Mouse (Mus musculus): ENCODE measurements around the gene Tenm2. TPM values are rescaled to one million over a fixed set of nuclear protein-coding genes. Genes with fewer than 3 reads are reported as not detected.

Tenm2 gene
- polyA plus RNA-seq, 1 experiment from 2014 or later = 5.6 TPM

DNA sequence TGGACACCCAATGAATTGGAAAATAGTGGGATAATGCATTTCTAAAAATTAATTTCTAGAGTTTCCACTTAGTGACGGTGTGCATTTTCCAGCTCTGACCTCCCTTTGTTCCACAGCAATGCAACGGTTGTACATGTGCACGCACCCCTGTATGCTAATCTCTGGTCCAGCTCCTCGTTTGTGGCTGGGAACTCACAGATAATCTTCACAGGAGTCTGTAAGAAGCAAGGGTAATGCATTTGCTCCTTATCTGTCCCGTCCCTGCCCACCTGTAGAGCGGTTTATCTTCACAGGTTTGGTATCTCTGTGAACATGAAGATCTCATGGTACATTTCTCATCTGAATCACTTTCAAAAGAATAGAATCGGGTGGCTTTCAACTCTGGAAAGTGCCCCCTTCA lies 955.2 kb downstream of the Tenm2 start:
- H3K27ac ChIP-seq = no peak overlapping the region

DNA sequence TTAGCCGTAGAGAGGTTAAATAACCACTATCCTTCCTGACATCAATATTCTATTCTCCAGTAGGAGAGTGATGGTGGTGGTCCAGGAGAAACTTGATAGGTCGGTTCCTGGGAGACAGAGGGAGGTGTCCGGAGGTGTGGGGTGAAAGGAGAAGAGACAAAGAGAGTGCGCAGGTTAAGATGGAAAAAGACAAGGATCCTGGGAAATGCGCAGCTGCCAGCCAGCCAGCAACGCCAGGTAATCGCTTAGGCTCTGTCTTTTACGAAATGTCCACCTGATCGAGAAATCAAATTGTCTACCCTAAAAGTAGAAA lies 957.9 kb downstream of the Tenm2 start:
- H3K4me1 ChIP-seq = peaks cover 15% of the 10 kb centered on the region
- H3K9ac ChIP-seq = no peak overlapping the region
- H3K27ac ChIP-seq = no peak overlapping the region
- ATAC-seq (ENCODE audit: insufficient number of reproducible peaks, low FRiP score, low TSS enrichment, low read depth) = no peak
- H3K4me3 ChIP-seq = no peak overlapping the region
- no peak overlapping the region for H3K4me2 ChIP-seq
- H3K9me3 ChIP-seq = no peaks in the 10 kb centered on the region
- H3K27me3 ChIP-seq = no peaks in the 10 kb centered on the region
- no peaks in the 10 kb centered on the region for H3K36me3 ChIP-seq
- 60% methylated on average over 9 of the region's 9 CpGs for WGBS

More for the DNA sequence above, 955.2 kb downstream of the Tenm2 start:
- ATAC-seq (ENCODE audit: insufficient number of reproducible peaks, low FRiP score, low TSS enrichment, low read depth) = no peak
- no peak overlapping the region for H3K9ac ChIP-seq
- no peak overlapping the region for H3K4me3 ChIP-seq
- no peaks in the 10 kb centered on the region for H3K27me3 ChIP-seq
- WGBS = 83% methylated on average over 7 of the region's 7 CpGs
- no peaks in the 10 kb centered on the region for H3K36me3 ChIP-seq
- peaks cover 15% of the 10 kb centered on the region for H3K4me1 ChIP-seq
- no peak overlapping the region for H3K4me2 ChIP-seq
- H3K9me3 ChIP-seq = no peaks in the 10 kb centered on the region

DNA sequence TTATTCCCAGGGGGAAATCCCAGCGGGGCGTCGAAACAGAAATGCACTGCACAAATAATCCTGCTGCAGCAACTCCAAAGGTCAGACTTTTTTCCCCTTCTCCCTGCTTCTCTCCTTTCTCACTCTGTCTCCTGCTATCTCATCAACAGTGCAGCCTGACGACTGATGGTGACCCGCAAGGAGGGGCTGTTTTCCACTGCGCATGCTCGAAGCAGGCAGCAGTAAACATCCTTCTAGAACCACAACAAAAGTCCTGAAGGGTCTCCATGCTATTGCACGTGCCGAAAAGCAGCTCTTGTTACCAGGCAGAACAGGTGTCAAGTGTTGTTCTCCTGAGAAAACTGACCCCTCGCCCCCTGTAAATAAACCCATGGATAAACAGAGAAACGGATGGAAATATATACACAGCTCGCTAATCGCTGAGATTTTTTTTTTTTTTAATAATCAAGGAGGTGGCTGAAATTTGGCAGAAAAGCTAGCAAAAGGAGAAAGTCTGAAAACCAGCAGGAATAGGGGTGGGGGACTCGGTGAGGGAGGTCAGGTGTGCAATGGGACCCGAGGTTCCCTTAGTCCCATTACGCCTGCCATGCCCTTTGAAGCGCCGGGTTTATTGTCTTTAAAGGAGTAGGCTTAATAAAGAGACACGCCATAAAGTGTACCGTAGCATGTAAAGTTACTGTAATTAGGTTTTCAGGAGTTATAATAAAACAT lies 958.4 kb downstream of the Tenm2 start:
- no peak overlapping the region for H3K9ac ChIP-seq
- H3K9me3 ChIP-seq = no peaks in the 10 kb centered on the region
- H3K4me1 ChIP-seq = peaks cover 15% of the 10 kb centered on the region
- ATAC-seq (ENCODE audit: insufficient number of reproducible peaks, low FRiP score, low TSS enrichment, low read depth) = no peak
- peak overlapping the region; percentile 37 for H3K4me2 ChIP-seq
- no peaks in the 10 kb centered on the region for H3K36me3 ChIP-seq
- WGBS = 36% methylated on average over 20 of the region's 20 CpGs
- H3K27me3 ChIP-seq = no peaks in the 10 kb centered on the region
- H3K4me3 ChIP-seq = peak overlapping the region; percentile 23
- no peak overlapping the region for H3K27ac ChIP-seq

DNA sequence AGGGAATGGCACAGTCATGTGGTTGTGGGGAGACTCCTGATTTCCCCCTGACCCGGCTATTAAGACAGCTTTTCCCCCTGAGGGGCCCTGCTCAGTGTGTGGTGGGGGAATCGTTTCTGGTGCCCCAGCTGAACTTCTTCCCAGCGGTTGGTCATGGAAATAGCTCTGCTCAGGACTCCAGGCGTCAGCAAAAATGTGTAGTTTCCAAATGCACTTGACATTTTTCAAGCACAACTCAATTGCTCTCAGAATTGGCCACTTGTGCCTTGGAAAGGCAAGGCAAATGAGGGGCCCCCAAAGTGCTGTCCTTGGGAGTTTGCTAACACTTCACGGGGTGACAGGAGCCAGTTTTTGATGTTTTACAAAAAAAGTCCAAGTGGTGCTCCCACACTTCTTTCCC lies 959.7 kb downstream of the Tenm2 start:
- H3K27me3 ChIP-seq = no peaks in the 10 kb centered on the region
- no peak overlapping the region for H3K9ac ChIP-seq
- H3K4me3 ChIP-seq = no peak overlapping the region
- H3K27ac ChIP-seq = no peak overlapping the region
- peaks cover 18% of the 10 kb centered on the region for H3K4me1 ChIP-seq
- WGBS = 21% methylated on average over 5 of the region's 5 CpGs
- ATAC-seq (ENCODE audit: insufficient number of reproducible peaks, low FRiP score, low TSS enrichment, low read depth) = no peak
- H3K4me2 ChIP-seq = no peak overlapping the region
- no peaks in the 10 kb centered on the region for H3K36me3 ChIP-seq
- no peaks in the 10 kb centered on the region for H3K9me3 ChIP-seq

DNA sequence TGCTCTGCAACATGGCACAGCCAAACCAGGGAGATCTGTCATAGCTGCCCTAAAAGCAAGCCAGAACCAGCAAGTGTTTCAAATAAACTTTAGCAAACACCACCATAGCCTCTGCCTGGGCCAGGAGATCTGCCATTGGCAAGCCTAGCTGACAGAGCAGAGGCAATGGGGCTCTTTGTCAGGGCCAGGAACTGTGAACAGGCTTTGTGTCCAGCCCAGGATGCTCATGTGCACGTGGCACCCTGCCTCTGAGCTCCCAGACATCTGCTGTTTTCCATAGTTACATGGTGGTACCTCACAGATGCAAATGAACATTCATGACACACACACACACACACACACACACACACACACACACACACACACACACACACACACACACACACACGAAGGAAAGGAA lies 963.6 kb downstream of the Tenm2 start:
- ATAC-seq (ENCODE audit: insufficient number of reproducible peaks, low FRiP score, low TSS enrichment, low read depth) = no peak
- no peak overlapping the region for H3K4me3 ChIP-seq
- peaks cover 19% of the 10 kb centered on the region for H3K4me1 ChIP-seq
- no peaks in the 10 kb centered on the region for H3K9me3 ChIP-seq
- H3K27me3 ChIP-seq = no peaks in the 10 kb centered on the region
- 48% methylated on average over 2 of the region's 2 CpGs for WGBS
- H3K9ac ChIP-seq = no peak overlapping the region
- H3K27ac ChIP-seq = no peak overlapping the region
- H3K4me2 ChIP-seq = no peak overlapping the region
- H3K36me3 ChIP-seq = no peaks in the 10 kb centered on the region

DNA sequence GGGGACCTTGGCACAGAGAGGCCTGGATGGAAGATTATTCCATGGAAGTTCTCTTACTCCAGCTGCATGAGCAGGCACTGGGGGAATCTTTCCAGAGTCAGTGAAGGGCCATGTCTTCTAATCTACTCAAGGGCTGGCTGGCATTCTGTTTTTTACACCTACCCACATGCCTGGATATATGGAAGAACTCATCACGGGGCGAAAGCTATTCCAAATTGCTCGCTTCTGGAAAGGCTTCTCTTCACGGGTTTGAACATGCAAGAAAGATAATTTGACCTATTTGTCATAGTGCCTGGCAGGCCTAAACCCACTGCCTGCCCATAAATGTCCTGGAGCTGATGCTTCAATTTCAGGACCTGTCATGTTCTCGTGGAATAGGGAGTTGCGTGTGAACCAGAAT lies 965.8 kb downstream of the Tenm2 start:
- 65% methylated on average over 6 of the region's 6 CpGs for WGBS
- no peak overlapping the region for H3K9ac ChIP-seq
- ATAC-seq (ENCODE audit: insufficient number of reproducible peaks, low FRiP score, low TSS enrichment, low read depth) = no peak
- no peak overlapping the region for H3K4me3 ChIP-seq
- H3K4me1 ChIP-seq = peaks cover 10% of the 10 kb centered on the region
- no peak overlapping the region for H3K27ac ChIP-seq
- H3K9me3 ChIP-seq = no peaks in the 10 kb centered on the region
- H3K27me3 ChIP-seq = no peaks in the 10 kb centered on the region
- no peaks in the 10 kb centered on the region for H3K36me3 ChIP-seq
- H3K4me2 ChIP-seq = no peak overlapping the region

GRCm38 (mm10) chr11:36264776-36265466 lies 970.8 kb downstream of the Tenm2 start:
- H3K27ac ChIP-seq = 0 out of 2 replicates have a peak overlapping the region, but pooled peaks have one; percentile 9
- 59% methylated on average over 17 of the region's 17 CpGs for WGBS
- no peak for ATAC-seq (ENCODE audit: insufficient number of reproducible peaks, low FRiP score, low TSS enrichment, low read depth)

DNA sequence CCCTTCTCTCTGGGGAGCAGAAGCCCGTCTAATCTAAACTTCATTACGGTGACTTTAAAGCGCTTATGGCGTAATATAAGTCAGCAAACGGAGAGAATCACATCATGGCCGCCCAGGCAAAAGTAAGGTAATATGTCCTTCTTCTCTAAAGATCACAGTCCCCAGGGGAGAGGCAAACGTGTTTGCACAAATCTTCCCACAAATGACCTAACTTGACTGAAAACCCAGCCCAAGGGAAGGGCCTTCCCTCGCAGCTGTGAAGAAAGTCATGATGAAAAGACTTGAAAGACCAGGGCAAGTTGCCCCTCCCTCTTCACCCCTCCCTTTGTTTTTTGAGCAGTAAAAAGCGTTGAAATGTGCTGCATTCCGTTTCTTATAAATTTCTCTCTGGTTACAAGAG lies 971.9 kb downstream of the Tenm2 start:
- no peaks in the 10 kb centered on the region for H3K27me3 ChIP-seq
- no peak overlapping the region for H3K9ac ChIP-seq
- H3K4me2 ChIP-seq = no peak overlapping the region
- no peak for ATAC-seq (ENCODE audit: insufficient number of reproducible peaks, low FRiP score, low TSS enrichment, low read depth)
- peaks cover 16% of the 10 kb centered on the region; the same call in 1 of the 2 replicates for H3K4me1 ChIP-seq
- no peaks in the 10 kb centered on the region for H3K36me3 ChIP-seq
- 25% methylated on average over 10 of the region's 10 CpGs for WGBS
- no peak overlapping the region for H3K27ac ChIP-seq
- no peak overlapping the region for H3K4me3 ChIP-seq
- H3K9me3 ChIP-seq = no peaks in the 10 kb centered on the region

More at GRCm38 (mm10) chr11:36264776-36265466, 970.8 kb downstream of the Tenm2 start:
- H3K4me2 ChIP-seq = no peak overlapping the region
- H3K4me3 ChIP-seq = no peak overlapping the region
- H3K4me1 ChIP-seq = peaks cover 14% of the 10 kb centered on the region; the same call in 1 of the 2 replicates
- H3K36me3 ChIP-seq = no peaks in the 10 kb centered on the region
- H3K9me3 ChIP-seq = no peaks in the 10 kb centered on the region
- H3K27me3 ChIP-seq = no peaks in the 10 kb centered on the region
- H3K9ac ChIP-seq = no peak overlapping the region

DNA sequence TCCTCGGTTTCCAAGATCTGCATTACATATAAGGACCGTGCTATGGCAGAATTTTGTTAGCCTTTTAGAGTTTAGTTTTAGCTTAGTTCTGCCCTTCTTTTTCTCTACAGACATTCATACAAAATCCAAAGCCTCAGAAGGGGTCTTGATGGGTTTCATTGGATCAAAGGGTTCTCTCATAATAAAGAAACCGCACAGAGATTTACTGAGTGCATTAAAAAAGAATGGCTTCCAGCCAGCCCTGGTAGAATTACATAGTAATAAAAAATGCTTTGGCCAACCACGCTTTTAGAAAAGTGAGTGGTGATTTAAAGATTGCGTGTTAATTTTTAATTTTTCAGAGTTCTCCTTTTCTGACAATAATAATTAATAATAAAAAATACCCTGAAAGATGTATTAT lies 978.6 kb downstream of the Tenm2 start:
- no peak overlapping the region for H3K27ac ChIP-seq
- H3K27me3 ChIP-seq = no peaks in the 10 kb centered on the region
- H3K4me2 ChIP-seq = no peak overlapping the region
- H3K4me3 ChIP-seq = no peak overlapping the region
- no peak overlapping the region for H3K9ac ChIP-seq
- no peaks in the 10 kb centered on the region for H3K9me3 ChIP-seq
- ATAC-seq (ENCODE audit: insufficient number of reproducible peaks, low FRiP score, low TSS enrichment, low read depth) = no peak
- H3K36me3 ChIP-seq = no peaks in the 10 kb centered on the region
- H3K4me1 ChIP-seq = peaks cover 13% of the 10 kb centered on the region
- WGBS = 16% methylated on average over 5 of the region's 5 CpGs

DNA sequence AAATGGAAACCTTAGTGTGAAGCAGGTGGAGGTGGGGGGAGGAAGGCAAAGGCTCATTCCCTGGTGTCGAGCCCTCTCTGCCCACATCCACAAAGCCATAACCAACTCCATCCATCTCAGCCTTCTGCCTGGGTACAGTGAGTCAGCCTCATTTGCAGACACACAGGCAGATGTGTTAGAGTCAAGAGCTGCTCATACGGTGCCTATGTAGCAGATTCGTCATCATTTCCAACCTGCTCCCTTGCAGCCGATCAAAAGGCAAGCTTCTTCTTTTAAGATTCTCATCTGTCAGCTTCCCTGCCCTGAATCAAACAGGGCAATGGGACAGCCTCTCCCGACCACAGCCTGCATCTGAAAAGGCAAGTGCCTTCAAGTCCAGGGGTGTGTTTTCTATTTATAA lies 979.0 kb downstream of the Tenm2 start:
- H3K27me3 ChIP-seq = no peaks in the 10 kb centered on the region
- no peaks in the 10 kb centered on the region for H3K9me3 ChIP-seq
- H3K36me3 ChIP-seq = no peaks in the 10 kb centered on the region
- H3K9ac ChIP-seq = no peak overlapping the region
- H3K27ac ChIP-seq = no peak overlapping the region
- no peak overlapping the region for H3K4me3 ChIP-seq
- no peak for ATAC-seq (ENCODE audit: insufficient number of reproducible peaks, low FRiP score, low TSS enrichment, low read depth)
- H3K4me1 ChIP-seq = peaks cover 13% of the 10 kb centered on the region
- WGBS = 29% methylated on average over 5 of the region's 5 CpGs
- H3K4me2 ChIP-seq = no peak overlapping the region

GRCm38 (mm10) chr11:36254019-36254418 lies 981.7 kb downstream of the Tenm2 start:
- Histone ChIP-seq H3K9ac (no peak overlapping the region), H3K27me3 (no peaks in the 10 kb centered on the region), H3K9me3 (no peaks in the 10 kb centered on the region), H3K36me3 (no peaks in the 10 kb centered on the region), H3K27ac (no peak overlapping the region), H3K4me2 (no peak overlapping the region), H3K4me1 (peaks cover 12% of the 10 kb centered on the region), H3K4me3 (no peak overlapping the region)
- no peak for ATAC-seq (ENCODE audit: insufficient number of reproducible peaks, low FRiP score, low TSS enrichment, low read depth)
- WGBS = 88% methylated on average over 2 of the region's 2 CpGs

DNA sequence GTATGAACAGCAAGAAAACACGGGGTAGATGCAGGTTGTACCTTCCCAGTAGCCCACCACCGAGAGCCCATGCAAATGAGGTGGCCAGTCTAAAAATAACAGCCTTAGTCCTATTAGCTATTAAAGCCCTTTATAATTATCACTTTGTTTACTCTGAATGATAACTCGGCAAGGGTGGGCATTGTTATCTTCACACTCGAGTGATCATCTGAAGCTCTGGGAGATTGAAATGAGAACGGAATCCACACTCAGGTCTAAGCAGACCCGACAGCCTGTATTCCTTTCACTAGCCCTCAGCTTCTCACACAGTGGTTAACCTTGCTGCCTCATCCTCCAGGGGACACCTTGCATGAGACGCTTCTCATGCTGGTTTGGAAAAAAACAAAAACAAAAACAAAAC lies 985.7 kb downstream of the Tenm2 start:
- Histone ChIP-seq H3K9me3 (no peaks in the 10 kb centered on the region), H3K27ac (no peak overlapping the region), H3K9ac (no peak overlapping the region), H3K4me2 (no peak overlapping the region), H3K4me3 (no peak overlapping the region), H3K27me3 (no peaks in the 10 kb centered on the region), H3K4me1 (0 out of 2 replicates have a peak, but pooled peaks cover 3% of the 10 kb centered on the region), H3K36me3 (no peaks in the 10 kb centered on the region)
- ATAC-seq (ENCODE audit: insufficient number of reproducible peaks, low FRiP score, low TSS enrichment, low read depth) = no peak
- 77% methylated on average over 7 of the region's 7 CpGs for WGBS
